Mouse (Mus musculus): Measurements from ENCODE around the gene Apol7a. TPM values are rescaled to one million over a fixed set of nuclear protein-coding genes. Genes with fewer than 3 reads are reported as not detected.
"Not testable (repeated sequence)": the region's sequence is repeated elsewhere in the genome, so short reads cannot be mapped to it uniquely, and the experiment has no call there.

The Apol7a gene
- polyA plus RNA-seq, 1 experiment from 2014 or later = 0.29 TPM

- not testable (repeated sequence) for H3K9ac ChIP-seq; H3K27me3 ChIP-seq; H3K27ac ChIP-seq (replicated peaks); H3K36me3 ChIP-seq; H3K9me3 ChIP-seq; ATAC-seq (ENCODE audit: low read depth); H3K4me3 ChIP-seq; H3K4me1 ChIP-seq (replicated peaks); H3K4me2 ChIP-seq
- WGBS = 81% methylated on average over 11 of the region's 11 CpGs
Measured at GRCm38 (mm10) chr15:77397450-77398132, 1.3 kb downstream of the Apol7a start.

- H3K27me3 ChIP-seq; H3K4me3 ChIP-seq; ATAC-seq (ENCODE audit: low read depth); H3K27ac ChIP-seq (replicated peaks); H3K9ac ChIP-seq; H3K36me3 ChIP-seq; H3K4me2 ChIP-seq; H3K9me3 ChIP-seq; H3K4me1 ChIP-seq (replicated peaks): not testable (repeated sequence)
- 61% methylated on average over 3 of the region's 3 CpGs for WGBS
Measured at GRCm38 (mm10) chr15:77393832-77394231, 5.1 kb downstream of the Apol7a start.

GRCm38 (mm10) chr15:77387462-77387861, 11.4 kb downstream of the Apol7a start:
- Histone ChIP-seq H3K9me3 (no peaks in the 10 kb centered on the region), H3K27me3 (no peaks in the 10 kb centered on the region), H3K4me1 (replicated peaks) (no peaks in the 10 kb centered on the region), H3K9ac (no peak overlapping the region), H3K27ac (replicated peaks) (no peak overlapping the region), H3K4me3 (no peak overlapping the region), H3K36me3 (no peaks in the 10 kb centered on the region), H3K4me2 (no peak overlapping the region)
- ATAC-seq (ENCODE audit: low read depth) = no peak
- 88% methylated on average over 2 of the region's 2 CpGs for WGBS

- no peak overlapping the region for H3K4me3 ChIP-seq
- no peaks in the 10 kb centered on the region for H3K36me3 ChIP-seq
- H3K9ac ChIP-seq = no peak overlapping the region
- H3K4me2 ChIP-seq = no peak overlapping the region
- no peaks in the 10 kb centered on the region for H3K4me1 ChIP-seq (replicated peaks)
- ATAC-seq (ENCODE audit: low read depth) = no peak
- H3K9me3 ChIP-seq = no peaks in the 10 kb centered on the region
- no peak overlapping the region for H3K27ac ChIP-seq (replicated peaks)
- no peaks in the 10 kb centered on the region for H3K27me3 ChIP-seq
- 94% methylated on average over 7 of the region's 7 CpGs for WGBS
Measured at GRCm38 (mm10) chr15:77384340-77385030, 14.4 kb downstream of the Apol7a start.

- Histone ChIP-seq H3K27ac (replicated peaks) (no peak overlapping the region), H3K4me2 (no peak overlapping the region), H3K27me3 (no peaks in the 10 kb centered on the region), H3K4me3 (no peak overlapping the region), H3K4me1 (replicated peaks) (no peaks in the 10 kb centered on the region), H3K9ac (no peak overlapping the region), H3K9me3 (no peaks in the 10 kb centered on the region), H3K36me3 (no peaks in the 10 kb centered on the region)
- ATAC-seq (ENCODE audit: low read depth) = no peak
- WGBS = 60% methylated on average over 1 of the region's 1 CpGs
Measured at GRCm38 (mm10) chr15:77382880-77383279, 16.0 kb downstream of the Apol7a start.

GRCm38 (mm10) chr15:77382271-77382850, 16.5 kb downstream of the Apol7a start:
- Histone ChIP-seq H3K9ac (no peak overlapping the region), H3K4me2 (no peak overlapping the region), H3K27ac (replicated peaks) (no peak overlapping the region), H3K9me3 (no peaks in the 10 kb centered on the region), H3K4me3 (no peak overlapping the region), H3K27me3 (no peaks in the 10 kb centered on the region), H3K36me3 (no peaks in the 10 kb centered on the region), H3K4me1 (replicated peaks) (no peaks in the 10 kb centered on the region)
- ATAC-seq (ENCODE audit: low read depth) = no peak
- WGBS = 81% methylated on average over 11 of the region's 11 CpGs

GRCm38 (mm10) chr15:77381481-77381880, 17.4 kb downstream of the Apol7a start:
- ATAC-seq (ENCODE audit: low read depth) = no peak
- 78% methylated on average over 6 of the region's 6 CpGs for WGBS

GRCm38 (mm10) chr15:77379921-77380320, 19.0 kb downstream of the Apol7a start:
- Histone ChIP-seq H3K4me3 (no peak overlapping the region), H3K27me3 (no peaks in the 10 kb centered on the region), H3K9ac (no peak overlapping the region), H3K4me1 (replicated peaks) (no peaks in the 10 kb centered on the region), H3K27ac (replicated peaks) (no peak overlapping the region), H3K36me3 (no peaks in the 10 kb centered on the region), H3K9me3 (no peaks in the 10 kb centered on the region), H3K4me2 (no peak overlapping the region)
- ATAC-seq (ENCODE audit: low read depth) = no peak
- 56% methylated on average over 4 of the region's 4 CpGs for WGBS

More at GRCm38 (mm10) chr15:77381481-77381880, 17.4 kb downstream of the Apol7a start:
- Histone ChIP-seq H3K4me2 (no peak overlapping the region), H3K4me1 (replicated peaks) (no peaks in the 10 kb centered on the region), H3K4me3 (no peak overlapping the region), H3K36me3 (no peaks in the 10 kb centered on the region), H3K9me3 (no peaks in the 10 kb centered on the region), H3K9ac (no peak overlapping the region), H3K27me3 (no peaks in the 10 kb centered on the region), H3K27ac (replicated peaks) (no peak overlapping the region)

GRCm38 (mm10) chr15:77377419-77377818, 21.5 kb downstream of the Apol7a start:
- Histone ChIP-seq H3K36me3 (no peaks in the 10 kb centered on the region), H3K27ac (replicated peaks) (no peak overlapping the region), H3K9ac (no peak overlapping the region), H3K4me2 (no peak overlapping the region), H3K27me3 (no peaks in the 10 kb centered on the region), H3K9me3 (no peaks in the 10 kb centered on the region), H3K4me1 (replicated peaks) (no peaks in the 10 kb centered on the region), H3K4me3 (no peak overlapping the region)
- ATAC-seq (ENCODE audit: low read depth) = no peak
- 92% methylated on average over 4 of the region's 4 CpGs for WGBS

GRCm38 (mm10) chr15:77376920-77377319, 22.0 kb downstream of the Apol7a start:
- Histone ChIP-seq H3K27me3 (no peaks in the 10 kb centered on the region), H3K4me2 (no peak overlapping the region), H3K9ac (no peak overlapping the region), H3K4me3 (no peak overlapping the region), H3K9me3 (no peaks in the 10 kb centered on the region), H3K27ac (replicated peaks) (no peak overlapping the region), H3K4me1 (replicated peaks) (no peaks in the 10 kb centered on the region), H3K36me3 (no peaks in the 10 kb centered on the region)
- no peak for ATAC-seq (ENCODE audit: low read depth)
- WGBS = 83% methylated on average over 7 of the region's 7 CpGs

- no peaks in the 10 kb centered on the region for H3K27me3 ChIP-seq
- no peaks in the 10 kb centered on the region for H3K9me3 ChIP-seq
- no peak overlapping the region for H3K4me3 ChIP-seq
- H3K4me1 ChIP-seq (replicated peaks) = peaks cover 27% of the 10 kb centered on the region
- H3K27ac ChIP-seq (replicated peaks) = no peak overlapping the region
- no peak for ATAC-seq (ENCODE audit: low read depth)
- H3K36me3 ChIP-seq = no peaks in the 10 kb centered on the region
- WGBS = 85% methylated on average over 8 of the region's 8 CpGs
- no peak overlapping the region for H3K4me2 ChIP-seq
- H3K9ac ChIP-seq = no peak overlapping the region
Measured at GRCm38 (mm10) chr15:77370588-77370987, 28.3 kb downstream of the Apol7a start.

GRCm38 (mm10) chr15:77369981-77370380, 28.9 kb downstream of the Apol7a start:
- Histone ChIP-seq H3K4me3 (no peak overlapping the region), H3K27me3 (no peaks in the 10 kb centered on the region), H3K4me1 (replicated peaks) (peaks cover 27% of the 10 kb centered on the region), H3K4me2 (no peak overlapping the region), H3K9me3 (no peaks in the 10 kb centered on the region), H3K36me3 (no peaks in the 10 kb centered on the region), H3K27ac (replicated peaks) (no peak overlapping the region), H3K9ac (no peak overlapping the region)
- no peak for ATAC-seq (ENCODE audit: low read depth)
- WGBS = 93% methylated on average over 21 of the region's 21 CpGs

All from neural tube, embryonic 13.5 days (tissue).